Mouse (Mus musculus): Measurements from ENCODE around the gene Secisbp2.

DNA sequence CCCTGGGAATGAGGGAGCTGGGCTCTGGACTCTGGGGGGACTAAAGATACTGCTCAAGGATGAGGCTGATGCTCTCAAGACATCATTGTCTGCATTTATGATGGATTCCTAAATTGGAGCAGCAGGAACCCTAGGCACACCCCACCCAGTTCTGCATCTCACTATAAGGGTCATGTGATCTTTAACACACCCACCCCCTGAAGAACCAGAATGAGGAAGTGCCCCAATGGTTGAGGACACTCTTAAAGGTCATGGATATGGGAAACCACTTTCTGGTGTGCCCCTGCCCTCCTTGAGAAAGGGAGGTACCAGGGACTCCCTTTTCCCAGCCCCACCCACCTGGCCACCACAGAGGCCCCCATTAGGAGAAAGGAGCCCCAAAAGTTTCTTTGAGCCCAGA is 45.0 kb downstream of the Secisbp2 start:
- TF ChIP-seq USF1 (IDR thresholded peaks at IDR 0.05; ENCODE audit: low read depth) (no peak), TCF12 (IDR thresholded peaks at IDR 0.05; ENCODE audit: insufficient read depth, poor library complexity, severe bottlenecking) (no peak), POLR2A (IDR thresholded peaks at IDR 0.05; ENCODE audit: insufficient read length, low read depth) (no peak), E2F4 (IDR thresholded peaks at IDR 0.05; ENCODE audit: insufficient read depth) (no peak), SRF (IDR thresholded peaks at IDR 0.05; ENCODE audit: control insufficient read depth, insufficient read length, low read depth) (no peak), MYOD1 (IDR thresholded peaks at IDR 0.05; ENCODE audit: control insufficient read depth in 1 of 3, insufficient read length in 2 of 3, low read depth in 2 of 3) (no peak), POLR2AphosphoS2 (IDR thresholded peaks at IDR 0.05; ENCODE audit: insufficient read length, low read depth) (no peak), MAX (IDR thresholded peaks at IDR 0.05; ENCODE audit: low read depth) (no peak), MYOG (IDR thresholded peaks at IDR 0.05; ENCODE audit: control insufficient read depth in 1 of 3, insufficient read depth in 1 of 3, insufficient read length in 2 of 3, low read depth in 2 of 3) (no peak), REST (IDR thresholded peaks at IDR 0.05; ENCODE audit: insufficient read depth, insufficient read length) (no peak)
